Mouse (Mus musculus) forebrain, embryonic 14.5 days (tissue): ENCODE measurements at regions not wholly inside any gene's neighbourhood (a gene's known extent, or its start where the extent isn't known, plus 50 kb on each side); places are given as distances from the start of the nearest gene placed in this dataset.
A peak's percentile ranks its signal among the peaks of the same experiment; 100 is the strongest.

Source experiments
- ATAC-seq: fragments of 200-750 bp; cut with Nextera tagmentation; 2 replicates; pipeline ENCODE4 v1.8.0; 2017; ENCODE audit warnings: mild to moderate bottlenecking, moderate library complexity
- DNase-seq: peaks from one replicate; pipeline ENCODE4 v3.0.0-alpha.2; 2015; ENCODE audit warnings: low spot score
- H3K27ac ChIP-seq: fragments of 300-500 bp; sonication (generic); 2 replicates; pipeline ENCODE4 v1.5.1; 2014; ENCODE audit warnings: low read depth, mild to moderate bottlenecking, control low read depth, low read length, moderate library complexity
- H3K27me3 ChIP-seq: fragments of 300-500 bp; sonication (generic); replicated peaks from 2 replicates; pipeline ENCODE4 v1.6.1; 2014; ENCODE audit warnings: low read length, control low read depth, mixed read lengths; ENCODE audit not compliant: control insufficient read depth, insufficient read depth
- H3K36me3 ChIP-seq: fragments of 300-500 bp; sonication (generic); 2 replicates; pipeline ENCODE4 v1.6.1; 2014; ENCODE audit warnings: low read length, control low read depth; ENCODE audit not compliant: control insufficient read depth, insufficient read depth
- H3K4me1 ChIP-seq: fragments of 300-500 bp; sonication (generic); 2 replicates; pipeline ENCODE4 v1.6.1; 2014; ENCODE audit warnings: antibody characterized with exemption, low read length, control low read depth; ENCODE audit not compliant: control insufficient read depth, insufficient read depth
- H3K4me2 ChIP-seq: fragments of 300-500 bp; sonication (generic); 2 replicates; pipeline ENCODE4 v1.6.1; 2014; ENCODE audit warnings: mild to moderate bottlenecking, control low read depth, low read length
- H3K4me3 ChIP-seq: fragments of 300-500 bp; sonication (generic); 2 replicates; pipeline ENCODE4 v1.5.1; 2014; ENCODE audit warnings: low read depth, low read length, control low read depth
- H3K9ac ChIP-seq: fragments of 300-500 bp; sonication (generic); 2 replicates; pipeline ENCODE4 v1.6.1; 2014; ENCODE audit warnings: mild to moderate bottlenecking, low read length, control low read depth, moderate library complexity
- H3K9me3 ChIP-seq: fragments of 300-500 bp; sonication (generic); replicated peaks from 2 replicates; pipeline ENCODE4 v1.6.1; 2016; ENCODE audit warnings: low read length, control low read depth, mixed read lengths; ENCODE audit not compliant: control insufficient read depth
- WGBS: fragments of 180-500 bp; shearing (Covaris S2); extraction: QIAGEN DNeasy Blood & Tissue Kit; methylation state at CpG from one replicate; pipeline ENCODE4 v1.1.7; 2014; 5-methylcytosine and 5-hydroxymethylcytosine counted together

GRCm38 (mm10) chr16:51315608-51316007 lies 715.4 kb upstream of the Cblb start:
- H3K27ac ChIP-seq = no peak overlapping the region
- peak; percentile 66; the same call in 1 of the 2 replicates for ATAC-seq
- H3K4me2 ChIP-seq = no peak overlapping the region
- no peaks in the 10 kb centered on the region for H3K27me3 ChIP-seq
- no peaks in the 10 kb centered on the region for H3K9me3 ChIP-seq
- DNase-seq = peak; percentile 88
- 8% methylated on average over 6 of the region's 6 CpGs for WGBS
- H3K4me1 ChIP-seq = no peaks in the 10 kb centered on the region
- no peaks in the 10 kb centered on the region for H3K36me3 ChIP-seq
- no peak overlapping the region for H3K9ac ChIP-seq
- H3K4me3 ChIP-seq = no peak overlapping the region

- no peak for ATAC-seq
- H3K27ac ChIP-seq = no peak overlapping the region
- H3K9me3 ChIP-seq = no peaks in the 10 kb centered on the region
- no peaks in the 10 kb centered on the region for H3K4me1 ChIP-seq
- H3K27me3 ChIP-seq = no peaks in the 10 kb centered on the region
- H3K36me3 ChIP-seq = no peaks in the 10 kb centered on the region
- WGBS = 54% methylated on average over 1 of the region's 1 CpGs
- H3K9ac ChIP-seq = no peak overlapping the region
- peak; percentile 33 for DNase-seq
- H3K4me3 ChIP-seq = no peak overlapping the region
- no peak overlapping the region for H3K4me2 ChIP-seq
Observed at GRCm38 (mm10) chr16:51332262-51332661, 698.8 kb upstream of the Cblb start.

GRCm38 (mm10) chr16:51334972-51335371 lies 696.1 kb upstream of the Cblb start:
- Histone ChIP-seq H3K27me3 (no peaks in the 10 kb centered on the region), H3K27ac (no peak overlapping the region), H3K4me3 (no peak overlapping the region), H3K36me3 (no peaks in the 10 kb centered on the region), H3K4me2 (no peak overlapping the region), H3K9ac (no peak overlapping the region), H3K4me1 (no peaks in the 10 kb centered on the region), H3K9me3 (no peaks in the 10 kb centered on the region)
- DNase-seq (peak; percentile 33), ATAC-seq (no peak)
- 45% methylated on average over 7 of the region's 7 CpGs for WGBS

- Histone ChIP-seq H3K27ac (no peak overlapping the region), H3K4me3 (no peak overlapping the region), H3K27me3 (no peaks in the 10 kb centered on the region), H3K4me1 (no peaks in the 10 kb centered on the region), H3K4me2 (no peak overlapping the region), H3K9ac (no peak overlapping the region), H3K36me3 (no peaks in the 10 kb centered on the region), H3K9me3 (no peaks in the 10 kb centered on the region)
- no peak for DNase-seq
- no peak for ATAC-seq
Observed at GRCm38 (mm10) chr16:51347120-51347519, 683.9 kb upstream of the Cblb start.

- no peak overlapping the region for H3K27ac ChIP-seq
- H3K4me2 ChIP-seq = no peak overlapping the region
- H3K4me3 ChIP-seq = no peak overlapping the region
- no peaks in the 10 kb centered on the region for H3K36me3 ChIP-seq
- H3K9ac ChIP-seq = no peak overlapping the region
- H3K4me1 ChIP-seq = no peaks in the 10 kb centered on the region
- 72% methylated on average over 4 of the region's 4 CpGs for WGBS
- no peak for DNase-seq
- no peaks in the 10 kb centered on the region for H3K9me3 ChIP-seq
- no peak for ATAC-seq
- H3K27me3 ChIP-seq = no peaks in the 10 kb centered on the region
Observed at GRCm38 (mm10) chr16:51352151-51352550, 678.9 kb upstream of the Cblb start.

- H3K4me1 ChIP-seq = no peaks in the 10 kb centered on the region
- no peaks in the 10 kb centered on the region for H3K27me3 ChIP-seq
- WGBS = 74% methylated on average over 2 of the region's 2 CpGs
- H3K9me3 ChIP-seq = no peaks in the 10 kb centered on the region
- DNase-seq = peak; percentile 29
- no peak for ATAC-seq
- H3K4me3 ChIP-seq = no peak overlapping the region
- H3K4me2 ChIP-seq = no peak overlapping the region
- H3K36me3 ChIP-seq = no peaks in the 10 kb centered on the region
- H3K9ac ChIP-seq = no peak overlapping the region
- H3K27ac ChIP-seq = no peak overlapping the region
Observed at GRCm38 (mm10) chr16:51353791-51354190, 677.2 kb upstream of the Cblb start.

GRCm38 (mm10) chr16:51370070-51370469 lies 661.0 kb upstream of the Cblb start:
- Histone ChIP-seq H3K4me3 (no peak overlapping the region), H3K36me3 (no peaks in the 10 kb centered on the region), H3K27ac (no peak overlapping the region), H3K9me3 (no peaks in the 10 kb centered on the region), H3K4me1 (no peaks in the 10 kb centered on the region), H3K9ac (no peak overlapping the region), H3K27me3 (no peaks in the 10 kb centered on the region), H3K4me2 (no peak overlapping the region)
- DNase-seq (no peak), ATAC-seq (no peak)
- WGBS = 65% methylated on average over 1 of the region's 1 CpGs

- no peak overlapping the region for H3K4me2 ChIP-seq
- H3K36me3 ChIP-seq = no peaks in the 10 kb centered on the region
- ATAC-seq (no peak), DNase-seq (no peak)
- H3K27me3 ChIP-seq = no peaks in the 10 kb centered on the region
- H3K27ac ChIP-seq = no peak overlapping the region
- no peaks in the 10 kb centered on the region for H3K9me3 ChIP-seq
- H3K9ac ChIP-seq = no peak overlapping the region
- WGBS = 5% methylated on average over 2 of the region's 2 CpGs
- no peaks in the 10 kb centered on the region for H3K4me1 ChIP-seq
- no peak overlapping the region for H3K4me3 ChIP-seq
Observed at GRCm38 (mm10) chr16:51386456-51386855, 644.6 kb upstream of the Cblb start.

- H3K27ac ChIP-seq = no peak overlapping the region
- H3K9me3 ChIP-seq = no peaks in the 10 kb centered on the region
- no peak overlapping the region for H3K4me3 ChIP-seq
- no peaks in the 10 kb centered on the region for H3K4me1 ChIP-seq
- H3K27me3 ChIP-seq = no peaks in the 10 kb centered on the region
- no peak overlapping the region for H3K4me2 ChIP-seq
- WGBS = 22% methylated on average over 1 of the region's 1 CpGs
- ATAC-seq (no peak), DNase-seq (no peak)
- no peaks in the 10 kb centered on the region for H3K36me3 ChIP-seq
- H3K9ac ChIP-seq = no peak overlapping the region
Observed at GRCm38 (mm10) chr16:51387498-51387897, 643.5 kb upstream of the Cblb start.
